Mouse (Mus musculus) limb, embryonic 14.5 days (tissue): ENCODE measurements at regions not wholly inside any gene's neighbourhood (a gene's known extent, or its start where the extent isn't known, plus 50 kb on each side); places are given as distances from the start of the nearest gene placed in this dataset.

ENCODE experiments used
- ATAC-seq: fragments of 200-750 bp; cut with Nextera tagmentation; 2 replicates; pipeline ENCODE4 v1.8.0; 2017; ENCODE audit warnings: low read depth, moderate number of reproducible peaks, moderate TSS enrichment; ENCODE audit not compliant: low FRiP score
- DNase-seq: peaks from one replicate; pipeline ENCODE4 v3.0.0-alpha.2; 2015; ENCODE audit warnings: low spot score
- H3K27ac ChIP-seq: fragments of 300-500 bp; sonication (generic); replicated peaks from 2 replicates; pipeline ENCODE4 v1.5.1; 2014; ENCODE audit warnings: low read depth, mild to moderate bottlenecking, low read length, moderate library complexity, mixed read lengths
- H3K27me3 ChIP-seq: fragments of 300-500 bp; sonication (generic); 2 replicates; pipeline ENCODE4 v1.6.1; 2014; ENCODE audit warnings: low read length, mixed read lengths; ENCODE audit not compliant: control insufficient read depth, insufficient read depth
- H3K36me3 ChIP-seq: fragments of 300-500 bp; sonication (generic); 2 replicates; pipeline ENCODE4 v1.6.1; 2014; ENCODE audit warnings: mild to moderate bottlenecking, low read length, moderate library complexity, mixed read lengths; ENCODE audit not compliant: control insufficient read depth, insufficient read depth
- H3K4me1 ChIP-seq: fragments of 300-500 bp; sonication (generic); 2 replicates; pipeline ENCODE4 v1.6.1; 2014; ENCODE audit warnings: antibody characterized with exemption, low read length, mixed read lengths; ENCODE audit not compliant: control insufficient read depth, insufficient read depth
- H3K4me2 ChIP-seq: fragments of 300-500 bp; sonication (generic); replicated peaks from 2 replicates; pipeline ENCODE4 v1.6.1; 2014; ENCODE audit warnings: low read depth, mild to moderate bottlenecking, low read length, moderate library complexity; ENCODE audit not compliant: severe bottlenecking
- H3K4me3 ChIP-seq: fragments of 300-500 bp; sonication (generic); replicated peaks from 2 replicates; pipeline ENCODE4 v1.5.1; 2014; ENCODE audit warnings: low read length
- H3K9ac ChIP-seq: fragments of 300-500 bp; sonication (generic); 2 replicates; pipeline ENCODE4 v1.6.1; 2014; ENCODE audit warnings: mild to moderate bottlenecking, low read depth, low read length, moderate library complexity; ENCODE audit not compliant: severe bottlenecking
- H3K9me3 ChIP-seq: fragments of 300-500 bp; sonication (generic); 2 replicates; pipeline ENCODE4 v1.6.1; 2016; ENCODE audit warnings: low read length; ENCODE audit not compliant: control insufficient read depth
- POLR2A ChIP-seq: fragments of 200-500 bp; IDR thresholded peaks from 2 replicates; pipeline ENCODE4 v1.8.0; 2012; ENCODE audit warnings: inconsistent platforms, mild to moderate bottlenecking, moderate library complexity, borderline replicate concordance; ENCODE audit not compliant: insufficient read depth, insufficient read length; ENCODE audit errors: extremely low read depth
- WGBS: fragments of 180-500 bp; shearing (Covaris S2); extraction: QIAGEN DNeasy Blood & Tissue Kit; methylation state at CpG from one replicate; pipeline ENCODE4 v1.1.7; 2014; 5-methylcytosine and 5-hydroxymethylcytosine counted together

DNA sequence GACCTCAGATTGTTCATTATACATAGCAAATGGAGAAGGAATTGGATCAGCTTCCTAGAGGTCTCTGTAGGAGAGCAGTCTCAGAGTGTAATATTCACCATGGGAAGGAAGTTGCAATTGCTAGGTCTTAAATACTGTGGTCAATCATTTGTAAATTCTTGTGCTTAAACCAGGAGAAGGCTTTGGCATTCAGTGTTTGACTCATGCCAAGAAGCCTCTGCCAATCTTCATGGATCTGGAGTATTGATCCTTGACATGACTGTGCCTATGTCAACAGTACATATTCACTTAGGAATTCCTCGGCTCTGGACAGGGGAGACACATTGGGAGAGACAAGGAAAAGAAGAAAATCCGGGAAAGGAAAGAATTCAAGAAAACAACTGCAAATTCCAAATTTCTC lies 174.9 kb upstream of the Gm10295 start:
- Histone ChIP-seq H3K36me3 (no peaks in the 10 kb centered on the region), H3K27me3 (no peaks in the 10 kb centered on the region), H3K9ac (no peak overlapping the region), H3K4me2 (no peak overlapping the region), H3K27ac (no peak overlapping the region), H3K4me3 (no peak overlapping the region), H3K9me3 (no peaks in the 10 kb centered on the region), H3K4me1 (peaks cover 4% of the 10 kb centered on the region; the same call in 1 of the 2 replicates)
- 94% methylated on average over 2 of the region's 2 CpGs for WGBS
- DNase-seq (no peak), ATAC-seq (no peak)
- no peak for TF ChIP-seq POLR2A

DNA sequence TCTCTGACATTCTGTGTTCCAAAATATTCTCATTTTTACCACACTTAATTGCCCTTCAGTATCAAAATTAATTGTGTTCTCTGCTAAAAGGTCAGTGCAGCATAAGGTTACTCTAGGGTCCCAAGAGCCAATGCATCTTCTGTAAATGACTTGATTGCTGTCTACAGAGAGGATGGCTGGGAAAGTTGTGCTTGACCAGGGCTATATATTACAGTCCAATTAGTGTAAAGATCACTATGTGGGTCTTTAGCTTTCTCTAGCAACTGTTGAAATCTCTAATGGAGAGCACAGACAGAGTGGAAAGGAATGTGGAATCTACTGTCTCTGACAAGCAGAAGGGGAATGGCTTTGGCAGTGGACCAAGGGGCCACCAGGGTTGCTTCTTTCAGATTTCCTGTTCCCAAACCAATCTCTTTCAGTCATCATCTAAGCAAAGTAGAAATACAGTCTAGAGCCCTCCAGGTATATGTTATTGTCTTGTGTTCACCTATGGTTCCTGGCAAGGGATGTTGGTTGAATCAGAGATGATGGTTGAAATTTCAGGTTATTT lies 173.4 kb upstream of the Gm10295 start:
- Histone ChIP-seq H3K27me3 (no peaks in the 10 kb centered on the region), H3K27ac (no peak overlapping the region), H3K9me3 (no peaks in the 10 kb centered on the region), H3K9ac (no peak overlapping the region), H3K4me2 (no peak overlapping the region), H3K36me3 (no peaks in the 10 kb centered on the region), H3K4me1 (no peaks in the 10 kb centered on the region), H3K4me3 (no peak overlapping the region)
- no peak for TF ChIP-seq POLR2A
- DNase-seq (no peak), ATAC-seq (no peak)

DNA sequence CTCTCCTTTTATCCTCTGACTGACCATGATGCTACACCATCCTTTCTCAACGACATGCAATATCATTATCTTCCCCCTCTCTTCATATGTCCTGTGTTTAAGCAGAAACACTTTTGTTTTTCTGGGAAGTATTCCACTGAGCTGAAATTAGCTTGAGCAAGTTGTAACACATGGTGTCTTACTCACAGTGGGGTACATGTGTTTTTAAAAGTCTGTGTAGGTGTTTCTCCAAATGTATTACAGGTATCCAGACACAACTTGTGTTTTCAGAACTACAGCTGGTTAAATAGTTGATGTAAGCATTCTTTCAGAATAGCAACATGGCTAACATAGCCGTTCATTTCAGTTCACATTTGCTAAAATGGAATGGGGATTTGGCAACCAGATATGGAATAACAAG lies 172.8 kb upstream of the Gm10295 start:
- Histone ChIP-seq H3K27me3 (no peaks in the 10 kb centered on the region), H3K9me3 (no peaks in the 10 kb centered on the region), H3K4me3 (no peak overlapping the region), H3K4me1 (no peaks in the 10 kb centered on the region), H3K36me3 (no peaks in the 10 kb centered on the region), H3K9ac (no peak overlapping the region), H3K27ac (no peak overlapping the region), H3K4me2 (no peak overlapping the region)
- TF ChIP-seq POLR2A, result no peak
- 66% methylated on average over 2 of the region's 2 CpGs for WGBS
- ATAC-seq, result no peak
- DNase-seq, result no peak

DNA sequence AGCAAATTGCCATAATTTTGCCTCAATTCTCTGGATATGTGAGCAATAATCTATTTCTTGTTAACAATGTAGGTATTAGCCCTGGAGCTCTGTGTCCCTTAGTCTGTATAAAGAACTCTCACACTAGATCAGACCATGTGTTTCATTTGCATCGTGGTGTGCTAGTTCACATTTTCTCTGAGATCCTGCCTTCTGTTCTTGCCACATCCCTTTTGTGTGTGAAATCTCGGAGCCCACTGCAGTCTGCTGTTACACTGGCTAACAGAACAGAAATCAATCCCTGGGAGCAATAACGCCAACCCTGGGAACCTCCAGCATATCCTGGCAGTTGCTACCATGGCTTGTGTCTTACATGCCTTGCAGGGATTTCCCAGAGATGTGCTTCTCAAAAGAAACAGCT lies 156.1 kb upstream of the Gm10295 start:
- no peaks in the 10 kb centered on the region for H3K36me3 ChIP-seq
- no peak overlapping the region for H3K4me2 ChIP-seq
- DNase-seq, result no peak
- no peak for TF ChIP-seq POLR2A
- no peaks in the 10 kb centered on the region for H3K27me3 ChIP-seq
- H3K9ac ChIP-seq, result no peak overlapping the region
- no peak for ATAC-seq
- H3K4me1 ChIP-seq, result no peaks in the 10 kb centered on the region
- no peak overlapping the region for H3K4me3 ChIP-seq
- H3K27ac ChIP-seq, result no peak overlapping the region
- 65% methylated on average over 3 of the region's 3 CpGs for WGBS
- no peaks in the 10 kb centered on the region for H3K9me3 ChIP-seq

DNA sequence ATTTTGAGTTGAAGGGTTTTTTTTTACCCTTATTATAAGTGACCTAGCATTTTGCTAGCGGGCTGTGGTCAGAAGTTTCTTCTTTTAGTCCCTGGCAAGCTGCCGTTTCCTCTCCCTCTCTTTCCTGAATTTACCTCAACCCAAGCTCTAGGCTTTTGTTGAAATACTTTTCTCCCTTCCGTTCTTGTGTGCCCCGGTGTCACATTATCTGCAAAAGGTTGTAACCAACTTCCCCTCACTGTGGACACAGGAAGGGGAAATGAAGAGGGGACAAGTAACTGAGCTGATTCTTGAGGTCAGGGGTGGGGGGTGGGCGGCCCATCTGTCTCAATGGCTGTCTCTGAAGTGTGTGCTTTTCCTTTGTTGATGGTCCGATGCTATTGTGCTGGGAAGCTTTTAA lies 149.4 kb upstream of the Gm10295 start:
- WGBS, result 50% methylated on average over 6 of the region's 6 CpGs
- H3K4me1 ChIP-seq, result no peaks in the 10 kb centered on the region
- H3K36me3 ChIP-seq, result no peaks in the 10 kb centered on the region
- no peak for TF ChIP-seq POLR2A
- no peak for DNase-seq
- H3K27me3 ChIP-seq, result no peaks in the 10 kb centered on the region
- H3K4me2 ChIP-seq, result no peak overlapping the region
- no peak overlapping the region for H3K27ac ChIP-seq
- ATAC-seq, result no peak
- no peak overlapping the region for H3K9ac ChIP-seq
- H3K9me3 ChIP-seq, result no peaks in the 10 kb centered on the region
- H3K4me3 ChIP-seq, result no peak overlapping the region

DNA sequence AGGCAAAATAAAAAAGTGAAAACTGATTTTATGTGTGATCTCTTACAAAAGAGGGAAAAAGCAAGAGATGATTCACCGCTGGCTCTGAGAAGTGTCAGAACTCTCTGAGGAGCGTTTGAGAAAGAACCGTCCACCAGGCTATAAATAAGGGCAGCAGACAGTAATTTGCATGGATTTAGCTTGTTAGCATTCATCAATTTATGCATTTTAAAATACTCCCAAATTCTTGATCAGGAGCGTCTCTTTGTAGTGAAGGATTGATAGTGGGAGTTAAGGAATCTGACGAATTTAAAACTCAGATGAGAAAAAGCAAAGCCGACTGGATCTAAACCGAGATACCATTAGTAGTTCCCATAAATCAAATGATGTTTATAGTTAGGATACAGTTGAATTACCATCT lies 146.8 kb upstream of the Gm10295 start:
- Histone ChIP-seq H3K9ac (no peak overlapping the region), H3K27me3 (no peaks in the 10 kb centered on the region), H3K27ac (no peak overlapping the region), H3K4me3 (no peak overlapping the region), H3K4me2 (no peak overlapping the region), H3K36me3 (no peaks in the 10 kb centered on the region), H3K4me1 (no peaks in the 10 kb centered on the region), H3K9me3 (no peaks in the 10 kb centered on the region)
- 27% methylated on average over 7 of the region's 7 CpGs for WGBS
- DNase-seq (no peak), ATAC-seq (no peak)
- TF ChIP-seq POLR2A, result no peak
